ENCODE assay signal across 8 mouse cellular contexts in genomic region chr11:70229260-70230010, GRCm38 (mm10). TPM values are rescaled to one million over a fixed set of nuclear protein-coding genes. Genes with fewer than 3 reads are reported as not detected.
A peak's percentile ranks its signal among the peaks of the same experiment; 100 is the strongest.
DNase-seq lines count a peak whose midpoint lies in the region; ATAC-seq and TF ChIP-seq lines count a peak whose summit lies in the region.

Gene Bcl6b (minus strand): TSS chr11:70229798.

- H3K9me3 ChIP-seq in embryonic facial prominence, embryonic 13.5 days, result no peaks in the 10 kb centered on the region
- H3K9me3 ChIP-seq in limb, embryonic 15.5 days, result no peaks in the 10 kb centered on the region

- no peak within 1 kb of the TSS for H3K27ac ChIP-seq in thymus, adult 2 months (ENCODE audit: control insufficient read depth, insufficient read depth, low read length)
- peak within 1 kb of the TSS; percentile 51; the same call in 1 of the 2 replicates for H3K27ac ChIP-seq in embryonic facial prominence, embryonic 13.5 days
- H3K27ac ChIP-seq in limb, embryonic 15.5 days, result peak within 1 kb of the TSS; percentile 67
- peak within 1 kb of the TSS; percentile 29 for H3K27ac ChIP-seq in small intestine, adult 2 months (ENCODE audit: insufficient read depth, low read depth, low read length)

- 5% methylated on average over 39 of the region's 39 CpGs for WGBS in thymus, adult 2 months
- WGBS in embryonic facial prominence, embryonic 13.5 days, result 3% methylated on average over 39 of the region's 39 CpGs
- WGBS in limb, embryonic 15.5 days, result 2% methylated on average over 39 of the region's 39 CpGs
- 3% methylated on average over 39 of the region's 39 CpGs for WGBS in small intestine, adult 2 months

- no peak for DNase-seq in thymus, adult 2 months
- DNase-seq in thymus, postnatal 10 days (ENCODE audit: low spot score in 2 of 2), result no peak
- peak; percentile 40 for DNase-seq in heart, postnatal 25 days (ENCODE audit: low spot score)
- DNase-seq in spleen, postnatal 14 days (ENCODE audit: low spot score in 2 of 2), result no peak
- DNase-seq in spleen, postnatal 36 days (ENCODE audit: low spot score in 2 of 2), result no peak

- ATAC-seq in embryonic facial prominence, embryonic 13.5 days (ENCODE audit: insufficient number of reproducible peaks, insufficient read depth, low FRiP score, low TSS enrichment, low read depth), result no peak
- ATAC-seq in limb, embryonic 15.5 days (ENCODE audit: insufficient number of reproducible peaks, low FRiP score, low TSS enrichment, low read depth), result no peak

- TF ChIP-seq POLR2A in thymus, adult 2 months (IDR thresholded peaks at IDR 0.05; ENCODE audit: control insufficient read depth, extremely low read depth, insufficient read depth, low read length, poor library complexity), result no peak
- TF ChIP-seq POLR2A in small intestine, adult 2 months (IDR thresholded peaks at IDR 0.05; ENCODE audit: low read depth, low read length), result no peak; the same call in 1 of the 2 replicates

- H3K27me3 ChIP-seq in thymus, adult 2 months (ENCODE audit: control insufficient read depth, insufficient read depth, low read length), result peaks cover 6% of the 10 kb centered on the region; the same call in 1 of the 2 replicates
- H3K27me3 ChIP-seq in embryonic facial prominence, embryonic 13.5 days, result peaks cover 66% of the 10 kb centered on the region
- peaks cover 60% of the 10 kb centered on the region for H3K27me3 ChIP-seq in limb, embryonic 15.5 days
- peaks cover 12% of the 10 kb centered on the region for H3K27me3 ChIP-seq in small intestine, adult 2 months (ENCODE audit: control insufficient read depth, insufficient read depth, low read length)

- peak within 1 kb of the TSS; percentile 58 for H3K9ac ChIP-seq in embryonic facial prominence, embryonic 13.5 days
- no peak within 1 kb of the TSS for H3K9ac ChIP-seq in limb, embryonic 15.5 days

- no peaks in the 10 kb centered on the region for H3K36me3 ChIP-seq in thymus, adult 2 months (ENCODE audit: control insufficient read depth, insufficient read depth, low read length)
- H3K36me3 ChIP-seq in embryonic facial prominence, embryonic 13.5 days, result no peaks in the 10 kb centered on the region
- no peaks in the 10 kb centered on the region for H3K36me3 ChIP-seq in limb, embryonic 15.5 days
- H3K36me3 ChIP-seq in small intestine, adult 2 months (ENCODE audit: control insufficient read depth, insufficient read depth, low read length), result no peaks in the 10 kb centered on the region

- H3K4me1 ChIP-seq in thymus, adult 2 months (replicated peaks; ENCODE audit: control insufficient read depth, insufficient read depth, low read length), result peaks cover 19% of the 10 kb centered on the region
- peaks cover 49% of the 10 kb centered on the region for H3K4me1 ChIP-seq in embryonic facial prominence, embryonic 13.5 days
- peaks cover 59% of the 10 kb centered on the region for H3K4me1 ChIP-seq in limb, embryonic 15.5 days
- H3K4me1 ChIP-seq in small intestine, adult 2 months (ENCODE audit: control insufficient read depth, insufficient read depth, insufficient read length, low read length), result peaks cover 12% of the 10 kb centered on the region

- H3K4me2 ChIP-seq in embryonic facial prominence, embryonic 13.5 days, result peak within 1 kb of the TSS; percentile 54
- H3K4me2 ChIP-seq in limb, embryonic 15.5 days, result peak within 1 kb of the TSS; percentile 53

- no peak for TF ChIP-seq CTCF in thymus, adult 2 months (IDR thresholded peaks at IDR 0.05; ENCODE audit: borderline replicate concordance, control insufficient read depth, extremely low read depth, insufficient read depth, low read length, poor library complexity)
- TF ChIP-seq CTCF in small intestine, adult 2 months (IDR thresholded peaks at IDR 0.05; ENCODE audit: extremely low read depth, insufficient read length, insufficient replicate concordance, low read depth, low read length), result no peak

- intact Hi-C loops in heart, postnatal 25 days (cut with DNase I), result no loop called here

- 0 out of 2 replicates have a peak within 1 kb of the TSS, but pooled peaks have one; percentile 7 for H3K4me3 ChIP-seq in thymus, adult 2 months (ENCODE audit: control insufficient read depth, insufficient read depth, low read length)
- peak within 1 kb of the TSS; percentile 37 for H3K4me3 ChIP-seq in embryonic facial prominence, embryonic 13.5 days
- H3K4me3 ChIP-seq in limb, embryonic 15.5 days, result peak within 1 kb of the TSS; percentile 30
- H3K4me3 ChIP-seq in small intestine, adult 2 months (ENCODE audit: low read depth, low read length), result peak within 1 kb of the TSS; percentile 56

RNA-seq across cellular contexts. Expression of gene Bcl6b, which starts in this region (rescaled TPM):
- polyA plus RNA-seq in thymus, adult 2 months (2012; rRNA removed), result 0.97 and 1.6 TPM in 2 replicates
- 11.1 and 11.3 TPM in 2 replicates for polyA plus RNA-seq in embryonic facial prominence, embryonic 13.5 days (2015; fragmentation: Nextera tagmentation; extraction: Ambion mirVana)
- 10 to 100 TPM; 20.0 to 22.3 TPM for total RNA-seq in heart, postnatal 25 days (2021)
- polyA plus RNA-seq in limb, embryonic 15.5 days (2015; fragmentation: Nextera tagmentation; extraction: Ambion mirVana), result 12.1 and 13.9 TPM in 2 replicates
- 0.98 and 2.2 TPM in 2 replicates for polyA plus RNA-seq in small intestine, adult 2 months (2012; rRNA removed)
